Mouse (Mus musculus): Measurements from ENCODE around the gene Trpm3. TPM values are rescaled to one million over a fixed set of nuclear protein-coding genes. Genes with fewer than 3 reads are reported as not detected.

Gene Trpm3
- polyA plus RNA-seq, 1 experiment from 2014 or later = 15.5 TPM

DNA sequence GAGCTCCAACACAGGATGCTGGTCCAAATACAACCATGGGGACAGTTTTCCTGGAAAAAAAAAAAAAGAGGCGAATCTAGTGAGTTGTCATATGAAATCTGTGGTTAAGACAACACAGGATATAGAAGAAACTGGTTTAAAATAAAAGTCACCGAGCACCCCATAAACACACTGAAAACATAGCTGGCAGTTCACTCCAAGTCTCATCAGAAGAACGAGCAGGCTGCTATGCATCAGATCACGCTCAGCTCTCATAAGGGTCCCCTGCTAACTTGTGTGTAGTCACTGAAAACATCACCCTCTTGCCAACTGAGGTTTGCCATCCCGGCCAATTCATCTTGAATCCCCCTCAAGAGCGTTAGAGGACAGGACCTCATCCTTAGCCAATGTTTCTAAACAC lies 476.5 kb downstream of the Trpm3 start:
- Histone ChIP-seq H3K27ac (no peak overlapping the region), H3K4me2 (replicated peaks) (no peak overlapping the region), H3K9ac (replicated peaks) (no peak overlapping the region), H3K36me3 (no peaks in the 10 kb centered on the region), H3K9me3 (0 out of 2 replicates have a peak, but pooled peaks cover 3% of the 10 kb centered on the region), H3K4me3 (replicated peaks) (no peak overlapping the region), H3K27me3 (no peaks in the 10 kb centered on the region), H3K4me1 (replicated peaks) (no peaks in the 10 kb centered on the region)
- no peak for ATAC-seq
- 91% methylated on average over 6 of the region's 6 CpGs for WGBS

- no peaks in the 10 kb centered on the region for H3K9me3 ChIP-seq
- H3K27me3 ChIP-seq = no peaks in the 10 kb centered on the region
- no peaks in the 10 kb centered on the region for H3K36me3 ChIP-seq
- WGBS = 84% methylated on average over 3 of the region's 3 CpGs
- no peak overlapping the region for H3K27ac ChIP-seq
- H3K4me2 ChIP-seq (replicated peaks) = no peak overlapping the region
- H3K4me1 ChIP-seq (replicated peaks) = no peaks in the 10 kb centered on the region
- no peak overlapping the region for H3K9ac ChIP-seq (replicated peaks)
- no peak for ATAC-seq
- no peak overlapping the region for H3K4me3 ChIP-seq (replicated peaks)
Observed at GRCm38 (mm10) chr19:22624801-22625513, 486.1 kb downstream of the Trpm3 start.

GRCm38 (mm10) chr19:22628878-22629277 lies 490.0 kb downstream of the Trpm3 start:
- Histone ChIP-seq H3K4me2 (replicated peaks) (no peak overlapping the region), H3K9me3 (no peaks in the 10 kb centered on the region), H3K9ac (replicated peaks) (no peak overlapping the region), H3K4me1 (replicated peaks) (no peaks in the 10 kb centered on the region), H3K27ac (no peak overlapping the region), H3K27me3 (no peaks in the 10 kb centered on the region), H3K4me3 (replicated peaks) (no peak overlapping the region), H3K36me3 (no peaks in the 10 kb centered on the region)
- ATAC-seq = no peak
- WGBS = 88% methylated on average over 3 of the region's 3 CpGs

DNA sequence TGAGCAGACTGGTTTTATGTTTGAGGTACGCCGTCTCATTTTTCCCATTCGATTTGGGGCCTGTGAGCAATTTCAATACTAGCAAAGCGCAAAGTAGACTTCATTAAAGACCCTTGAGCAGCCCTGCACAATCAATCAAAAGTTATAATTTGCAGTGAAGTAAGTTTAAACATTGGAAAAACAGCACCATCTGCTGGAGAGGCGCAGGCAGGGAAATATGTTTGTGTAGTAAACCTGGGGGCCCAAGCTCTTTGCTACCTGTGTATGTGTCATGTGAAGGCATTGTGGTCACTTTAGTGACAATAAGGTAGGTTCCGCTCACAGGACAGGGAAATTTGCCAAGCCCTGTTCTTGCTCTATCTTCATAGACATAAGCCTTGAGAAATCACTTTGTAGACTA lies 492.5 kb downstream of the Trpm3 start:
- no peak overlapping the region for H3K4me2 ChIP-seq (replicated peaks)
- ATAC-seq = no peak
- H3K36me3 ChIP-seq = no peaks in the 10 kb centered on the region
- WGBS = 85% methylated on average over 6 of the region's 6 CpGs
- H3K27ac ChIP-seq = no peak overlapping the region
- H3K4me3 ChIP-seq (replicated peaks) = no peak overlapping the region
- H3K9ac ChIP-seq (replicated peaks) = no peak overlapping the region
- H3K4me1 ChIP-seq (replicated peaks) = no peaks in the 10 kb centered on the region
- H3K9me3 ChIP-seq = no peaks in the 10 kb centered on the region
- no peaks in the 10 kb centered on the region for H3K27me3 ChIP-seq

- Histone ChIP-seq H3K9ac (replicated peaks) (no peak overlapping the region), H3K9me3 (no peaks in the 10 kb centered on the region), H3K4me2 (replicated peaks) (no peak overlapping the region), H3K36me3 (no peaks in the 10 kb centered on the region), H3K4me3 (replicated peaks) (no peak overlapping the region), H3K27ac (no peak overlapping the region), H3K4me1 (replicated peaks) (no peaks in the 10 kb centered on the region), H3K27me3 (no peaks in the 10 kb centered on the region)
- 31% methylated on average over 10 of the region's 10 CpGs for WGBS
- ATAC-seq = no peak
Observed at GRCm38 (mm10) chr19:22635635-22636034, 496.8 kb downstream of the Trpm3 start.

- Histone ChIP-seq H3K4me3 (replicated peaks) (no peak overlapping the region), H3K9ac (replicated peaks) (no peak overlapping the region), H3K36me3 (no peaks in the 10 kb centered on the region), H3K4me2 (replicated peaks) (no peak overlapping the region), H3K27me3 (no peaks in the 10 kb centered on the region), H3K4me1 (replicated peaks) (no peaks in the 10 kb centered on the region), H3K27ac (no peak overlapping the region), H3K9me3 (no peaks in the 10 kb centered on the region)
- ATAC-seq = no peak
- 93% methylated on average over 2 of the region's 2 CpGs for WGBS
Observed at GRCm38 (mm10) chr19:22637786-22638185, 498.9 kb downstream of the Trpm3 start.

DNA sequence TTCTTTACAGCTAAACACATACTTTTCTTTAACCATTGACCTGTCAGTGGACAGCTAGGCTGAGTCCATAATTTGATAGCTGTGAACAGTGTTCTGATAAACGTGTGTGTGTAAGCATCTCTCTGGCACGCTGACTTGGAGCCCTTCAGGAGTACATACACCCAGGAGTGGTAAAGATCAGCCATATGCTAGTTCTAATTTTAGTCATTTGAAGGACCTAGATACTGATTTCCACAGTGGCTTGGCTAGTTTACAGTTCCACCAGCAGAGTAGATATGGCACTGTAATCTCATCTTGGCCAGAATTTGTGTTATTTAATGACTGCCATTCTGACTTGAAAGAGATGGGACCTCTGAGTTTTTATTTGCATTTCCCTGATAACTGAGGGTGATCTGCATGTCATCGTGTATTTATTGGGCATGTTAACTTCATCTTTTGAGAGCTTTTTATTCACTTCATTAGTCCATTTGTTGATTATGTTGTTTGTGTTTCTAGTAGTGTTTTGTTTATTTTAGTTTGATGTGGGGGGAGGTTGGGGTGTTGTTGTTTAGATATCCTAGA lies 499.6 kb downstream of the Trpm3 start:
- H3K27ac ChIP-seq = no peak overlapping the region
- no peak for ATAC-seq
- WGBS = 92% methylated on average over 3 of the region's 3 CpGs
- no peaks in the 10 kb centered on the region for H3K4me1 ChIP-seq (replicated peaks)
- H3K9ac ChIP-seq (replicated peaks) = no peak overlapping the region
- H3K27me3 ChIP-seq = no peaks in the 10 kb centered on the region
- H3K36me3 ChIP-seq = no peaks in the 10 kb centered on the region
- no peak overlapping the region for H3K4me2 ChIP-seq (replicated peaks)
- no peak overlapping the region for H3K4me3 ChIP-seq (replicated peaks)
- no peaks in the 10 kb centered on the region for H3K9me3 ChIP-seq

- Histone ChIP-seq H3K4me1 (replicated peaks) (no peaks in the 10 kb centered on the region), H3K9me3 (no peaks in the 10 kb centered on the region), H3K9ac (replicated peaks) (no peak overlapping the region), H3K27ac (no peak overlapping the region), H3K4me3 (replicated peaks) (no peak overlapping the region), H3K4me2 (replicated peaks) (no peak overlapping the region), H3K36me3 (no peaks in the 10 kb centered on the region), H3K27me3 (no peaks in the 10 kb centered on the region)
- WGBS = 9% methylated on average over 2 of the region's 2 CpGs
- ATAC-seq = no peak
Observed at GRCm38 (mm10) chr19:22642124-22642523, 503.3 kb downstream of the Trpm3 start.

- Histone ChIP-seq H3K4me2 (replicated peaks) (peak overlapping the region; percentile 36), H3K4me3 (replicated peaks) (no peak overlapping the region), H3K9ac (replicated peaks) (no peak overlapping the region), H3K4me1 (replicated peaks) (peaks cover 11% of the 10 kb centered on the region), H3K36me3 (no peaks in the 10 kb centered on the region), H3K27ac (peak overlapping the region; percentile 30), H3K9me3 (no peaks in the 10 kb centered on the region), H3K27me3 (no peaks in the 10 kb centered on the region)
- ATAC-seq = peak; percentile 63
- 27% methylated on average over 14 of the region's 14 CpGs for WGBS
Observed at GRCm38 (mm10) chr19:22656466-22657215, 517.8 kb downstream of the Trpm3 start.

- Histone ChIP-seq H3K4me3 (replicated peaks) (no peak overlapping the region), H3K27ac (0 out of 2 replicates have a peak overlapping the region, but pooled peaks have one; percentile 30), H3K9ac (replicated peaks) (no peak overlapping the region), H3K36me3 (no peaks in the 10 kb centered on the region), H3K4me2 (replicated peaks) (peak overlapping the region; percentile 36; the same call in 1 of the 2 replicates), H3K27me3 (no peaks in the 10 kb centered on the region), H3K9me3 (no peaks in the 10 kb centered on the region), H3K4me1 (replicated peaks) (peaks cover 11% of the 10 kb centered on the region)
- WGBS = 20% methylated on average over 4 of the region's 4 CpGs
- peak; percentile 48 for ATAC-seq
Observed at GRCm38 (mm10) chr19:22657251-22657650, 518.4 kb downstream of the Trpm3 start.

- ATAC-seq = no peak
- 68% methylated on average over 4 of the region's 4 CpGs for WGBS
Observed at GRCm38 (mm10) chr19:22665401-22665800, 526.6 kb downstream of the Trpm3 start.

DNA sequence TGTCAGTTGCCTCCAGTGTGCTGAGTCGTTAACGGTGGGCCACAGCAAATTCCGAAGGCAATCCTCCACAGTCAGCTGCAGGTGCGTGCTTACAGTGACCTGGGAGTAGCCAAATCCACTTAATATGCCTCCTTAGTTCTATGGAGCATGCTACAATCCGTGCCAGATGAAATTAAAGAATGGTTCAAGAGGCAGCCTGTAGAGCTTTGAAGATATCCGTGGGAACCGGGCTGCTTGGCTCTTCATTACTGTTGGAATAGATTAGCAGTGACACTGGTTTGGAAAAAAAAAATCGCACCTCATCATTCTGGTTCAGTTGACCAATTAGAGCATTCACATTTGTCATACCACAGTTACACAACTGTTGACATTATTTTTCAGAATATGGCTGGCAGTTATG lies 531.4 kb downstream of the Trpm3 start:
- WGBS = 65% methylated on average over 8 of the region's 8 CpGs

More at GRCm38 (mm10) chr19:22665401-22665800, 526.6 kb downstream of the Trpm3 start:
- H3K27ac ChIP-seq = no peak overlapping the region
- H3K36me3 ChIP-seq = no peaks in the 10 kb centered on the region
- 0 out of 2 replicates have a peak, but pooled peaks cover 3% of the 10 kb centered on the region for H3K4me1 ChIP-seq (replicated peaks)
- no peaks in the 10 kb centered on the region for H3K27me3 ChIP-seq
- no peak overlapping the region for H3K4me2 ChIP-seq (replicated peaks)
- H3K9ac ChIP-seq (replicated peaks) = no peak overlapping the region
- no peaks in the 10 kb centered on the region for H3K9me3 ChIP-seq
- H3K4me3 ChIP-seq (replicated peaks) = no peak overlapping the region

More for the DNA sequence above, 531.4 kb downstream of the Trpm3 start:
- Histone ChIP-seq H3K4me1 (replicated peaks) (no peaks in the 10 kb centered on the region), H3K4me3 (replicated peaks) (no peak overlapping the region), H3K27me3 (no peaks in the 10 kb centered on the region), H3K9me3 (no peaks in the 10 kb centered on the region), H3K4me2 (replicated peaks) (no peak overlapping the region), H3K36me3 (no peaks in the 10 kb centered on the region), H3K27ac (no peak overlapping the region), H3K9ac (replicated peaks) (no peak overlapping the region)
- no peak for ATAC-seq

All from midbrain, embryonic 13.5 days (tissue).